Mouse (Mus musculus): ENCODE results near the gene Sh3bp4.

- TF ChIP-seq CTCF (IDR thresholded peaks at IDR 0.05; ENCODE audit: borderline replicate concordance, insufficient read depth, low read depth, low read length) (no peak), POLR2A (IDR thresholded peaks at IDR 0.05; ENCODE audit: borderline replicate concordance, insufficient read depth, low read length) (no peak)
Observed at GRCm38 (mm10) chr1:89094416-89094815, 24.2 kb downstream of the Sh3bp4 start.
